Mouse (Mus musculus) layer of hippocampus, postnatal 36 days (tissue): ENCODE results near the gene Dcaf5. TPM values are rescaled to one million over a fixed set of nuclear protein-coding genes. Genes with fewer than 3 reads are reported as not detected.

Experiments
- DNase-seq, 2 experiments: peaks; one replicate each; pipeline ENCODE4 v3.0.0; 2022
- total RNA-seq, 2 experiments: library from RNA; stranded (reverse); gene quantifications; 2 replicates each; pipeline ENCODE4 v1.2.3; 2021

Gene Dcaf5
- total RNA-seq, 2 experiments from 2014 or later: 68.5 to 74.0 TPM

GRCm38 (mm10) chr12:80331634-80332033 is 104.8 kb downstream of the Dcaf5 start:
- no peak for DNase-seq

- no peak for DNase-seq
Measured at GRCm38 (mm10) chr12:80330819-80331218, 105.6 kb downstream of the Dcaf5 start.

GRCm38 (mm10) chr12:80329641-80330040 is 106.8 kb downstream of the Dcaf5 start:
- DNase-seq: no peak

- DNase-seq: no peak
Measured at GRCm38 (mm10) chr12:80326047-80326446, 110.4 kb downstream of the Dcaf5 start.

GRCm38 (mm10) chr12:80324785-80325131 is 111.6 kb downstream of the Dcaf5 start:
- DNase-seq: no peak

- no peak for DNase-seq
Measured at GRCm38 (mm10) chr12:80324051-80324784, 112.2 kb downstream of the Dcaf5 start.

GRCm38 (mm10) chr12:80323371-80324050 is 112.9 kb downstream of the Dcaf5 start:
- DNase-seq: no peak

GRCm38 (mm10) chr12:80322494-80322893 is 113.9 kb downstream of the Dcaf5 start:
- DNase-seq: no peak

GRCm38 (mm10) chr12:80319062-80319461 is 117.3 kb downstream of the Dcaf5 start:
- no peak for DNase-seq

- no peak for DNase-seq
Measured at GRCm38 (mm10) chr12:80315321-80315720, 121.1 kb downstream of the Dcaf5 start.

GRCm38 (mm10) chr12:80311959-80312669 is 124.3 kb downstream of the Dcaf5 start:
- no peak for DNase-seq

- DNase-seq: no peak
Measured at GRCm38 (mm10) chr12:80307556-80307955, 128.8 kb downstream of the Dcaf5 start.

GRCm38 (mm10) chr12:80304518-80304917 is 131.9 kb downstream of the Dcaf5 start:
- DNase-seq: no peak

- no peak for DNase-seq
Measured at GRCm38 (mm10) chr12:80300833-80301456, 135.5 kb downstream of the Dcaf5 start.

GRCm38 (mm10) chr12:80298714-80299113 is 137.7 kb downstream of the Dcaf5 start:
- no peak for DNase-seq

GRCm38 (mm10) chr12:80291895-80292435 is 144.4 kb downstream of the Dcaf5 start:
- no peak for DNase-seq

- DNase-seq: peak; percentile 21 to 33
Measured at GRCm38 (mm10) chr12:80290964-80291363, 145.4 kb downstream of the Dcaf5 start.

- DNase-seq: no peak
Measured at GRCm38 (mm10) chr12:80290483-80290882, 145.9 kb downstream of the Dcaf5 start.

GRCm38 (mm10) chr12:80289722-80290121 is 146.7 kb downstream of the Dcaf5 start:
- DNase-seq: no peak

- no peak for DNase-seq
Measured at GRCm38 (mm10) chr12:80285890-80286289, 150.5 kb downstream of the Dcaf5 start.
